Mouse (Mus musculus) embryonic facial prominence, embryonic 12.5 days (tissue): Measurements from ENCODE around the gene Igf2bp3. TPM values are rescaled to one million over a fixed set of nuclear protein-coding genes. Genes with fewer than 3 reads are reported as not detected.

Source experiments
- ATAC-seq: fragments of 200-750 bp; cut with Nextera tagmentation; 2 replicates; pipeline ENCODE4 v1.8.0; 2017; ENCODE audit not compliant: insufficient number of reproducible peaks, insufficient read depth, low FRiP score, low TSS enrichment
- H3K27ac ChIP-seq: fragments of 300-500 bp; sonication (generic); 2 replicates; pipeline ENCODE4 v1.5.1; 2016; ENCODE audit warnings: mild to moderate bottlenecking
- H3K27me3 ChIP-seq: fragments of 300-500 bp; sonication (generic); 2 replicates; pipeline ENCODE4 v1.6.1; 2016; ENCODE audit warnings: mild to moderate bottlenecking, moderate library complexity
- H3K36me3 ChIP-seq: fragments of 300-500 bp; sonication (generic); 2 replicates; pipeline ENCODE4 v1.6.1; 2016; ENCODE audit warnings: mild to moderate bottlenecking
- H3K4me1 ChIP-seq: fragments of 300-500 bp; sonication (generic); 2 replicates; pipeline ENCODE4 v1.6.1; 2016
- H3K4me2 ChIP-seq: fragments of 300-500 bp; sonication (generic); replicated peaks from 2 replicates; pipeline ENCODE4 v1.6.1; 2016; ENCODE audit warnings: mild to moderate bottlenecking, moderate library complexity
- H3K4me3 ChIP-seq: fragments of 300-500 bp; sonication (generic); 2 replicates; pipeline ENCODE4 v1.5.1; 2016; ENCODE audit warnings: mild to moderate bottlenecking
- H3K9ac ChIP-seq: fragments of 300-500 bp; sonication (generic); 2 replicates; pipeline ENCODE4 v1.6.1; 2016; ENCODE audit warnings: mild to moderate bottlenecking, moderate library complexity
- H3K9me3 ChIP-seq: fragments of 300-500 bp; sonication (generic); 2 replicates; pipeline ENCODE4 v1.6.1; 2016; ENCODE audit warnings: mild to moderate bottlenecking, moderate library complexity
- WGBS: fragments of 180-500 bp; shearing (Covaris S2); methylation state at CpG from one replicate; pipeline ENCODE4 v1.1.7; 2016; 5-methylcytosine and 5-hydroxymethylcytosine counted together
- polyA plus RNA-seq: library from polyadenylated mRNA; unstranded; fragments of >200 nt; fragmentation: Nextera tagmentation; extraction: Ambion mirVana; gene quantifications from 2 replicates; pipeline ENCODE4 v1.2.1, GENCODE M21; 2016

The Igf2bp3 gene
- polyA plus RNA-seq, 1 experiment from 2014 or later = 109 TPM

- no peak overlapping the region for H3K27ac ChIP-seq
- WGBS = 62% methylated on average over 4 of the region's 4 CpGs
- H3K4me2 ChIP-seq = no peak overlapping the region
- no peaks in the 10 kb centered on the region for H3K36me3 ChIP-seq
- H3K27me3 ChIP-seq = no peaks in the 10 kb centered on the region
- H3K9ac ChIP-seq = no peak overlapping the region
- H3K9me3 ChIP-seq = no peaks in the 10 kb centered on the region
- ATAC-seq = no peak
- H3K4me1 ChIP-seq = peaks cover 7% of the 10 kb centered on the region; the same call in 1 of the 2 replicates
- no peak overlapping the region for H3K4me3 ChIP-seq
These were observed 66.0 kb downstream of the Igf2bp3 start for GRCm38 (mm10) chr6:49148781-49149180.

GRCm38 (mm10) chr6:49148368-49148767 is 66.4 kb downstream of the Igf2bp3 start:
- Histone ChIP-seq H3K9me3 (no peaks in the 10 kb centered on the region), H3K36me3 (no peaks in the 10 kb centered on the region), H3K4me2 (no peak overlapping the region), H3K27ac (no peak overlapping the region), H3K4me1 (peaks cover 9% of the 10 kb centered on the region; the same call in 1 of the 2 replicates), H3K27me3 (no peaks in the 10 kb centered on the region), H3K9ac (no peak overlapping the region), H3K4me3 (no peak overlapping the region)
- WGBS = 86% methylated on average over 7 of the region's 7 CpGs
- no peak for ATAC-seq

- Histone ChIP-seq H3K4me2 (no peak overlapping the region), H3K9me3 (no peaks in the 10 kb centered on the region), H3K27ac (no peak overlapping the region), H3K4me1 (peaks cover 13% of the 10 kb centered on the region; the same call in 1 of the 2 replicates), H3K27me3 (no peaks in the 10 kb centered on the region), H3K9ac (no peak overlapping the region), H3K4me3 (no peak overlapping the region), H3K36me3 (no peaks in the 10 kb centered on the region)
- no peak for ATAC-seq
- WGBS = 84% methylated on average over 2 of the region's 2 CpGs
These were observed 68.3 kb downstream of the Igf2bp3 start for GRCm38 (mm10) chr6:49146461-49146860.

DNA sequence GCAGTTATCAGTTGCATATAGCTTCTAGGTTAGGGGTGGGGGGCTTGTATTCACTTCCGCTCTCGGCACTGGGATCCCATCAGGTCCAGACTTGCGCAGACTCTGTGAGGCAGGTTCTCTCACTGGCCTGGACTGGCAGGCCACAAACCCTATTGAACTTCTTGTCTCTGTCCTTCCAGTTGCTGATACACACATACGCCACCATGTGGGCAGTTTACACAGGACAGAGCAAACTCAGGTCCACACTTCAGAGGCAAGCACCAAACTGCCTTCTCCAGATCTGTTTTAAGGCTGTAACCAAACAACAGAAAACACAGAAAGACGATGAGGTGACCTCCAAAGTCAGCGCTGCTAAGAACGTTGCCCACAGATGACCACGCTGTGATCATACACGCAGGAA is 72.3 kb downstream of the Igf2bp3 start:
- no peak overlapping the region for H3K4me3 ChIP-seq
- no peak overlapping the region for H3K27ac ChIP-seq
- no peaks in the 10 kb centered on the region for H3K9me3 ChIP-seq
- H3K4me2 ChIP-seq = no peak overlapping the region
- H3K27me3 ChIP-seq = no peaks in the 10 kb centered on the region
- H3K9ac ChIP-seq = no peak overlapping the region
- H3K4me1 ChIP-seq = peaks cover 13% of the 10 kb centered on the region; the same call in 1 of the 2 replicates
- WGBS = 90% methylated on average over 9 of the region's 9 CpGs
- no peaks in the 10 kb centered on the region for H3K36me3 ChIP-seq
- ATAC-seq = no peak

DNA sequence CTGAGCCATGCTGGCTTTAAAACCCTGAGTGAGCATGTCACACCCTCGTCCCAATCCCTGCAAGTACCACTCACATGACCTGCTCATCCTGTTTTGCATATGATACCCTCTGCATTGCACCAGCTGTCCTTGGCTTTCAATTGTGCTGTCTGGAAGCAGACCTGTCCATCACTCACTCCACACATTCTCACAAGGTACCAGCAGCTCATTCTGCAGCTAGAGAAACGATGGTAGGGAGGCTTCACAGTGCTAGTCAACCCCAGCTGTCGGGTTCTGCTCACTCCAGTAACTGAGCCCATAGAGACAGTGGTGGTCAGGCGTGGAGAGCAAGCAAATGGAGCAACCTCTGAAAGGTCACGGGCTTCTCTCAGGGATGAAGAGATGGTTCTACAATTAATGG is 73.6 kb downstream of the Igf2bp3 start:
- Histone ChIP-seq H3K4me3 (no peak overlapping the region), H3K27ac (no peak overlapping the region), H3K4me1 (peaks cover 13% of the 10 kb centered on the region; the same call in 1 of the 2 replicates), H3K9ac (no peak overlapping the region), H3K4me2 (no peak overlapping the region), H3K36me3 (no peaks in the 10 kb centered on the region), H3K27me3 (no peaks in the 10 kb centered on the region), H3K9me3 (no peaks in the 10 kb centered on the region)
- 77% methylated on average over 5 of the region's 5 CpGs for WGBS
- no peak for ATAC-seq

DNA sequence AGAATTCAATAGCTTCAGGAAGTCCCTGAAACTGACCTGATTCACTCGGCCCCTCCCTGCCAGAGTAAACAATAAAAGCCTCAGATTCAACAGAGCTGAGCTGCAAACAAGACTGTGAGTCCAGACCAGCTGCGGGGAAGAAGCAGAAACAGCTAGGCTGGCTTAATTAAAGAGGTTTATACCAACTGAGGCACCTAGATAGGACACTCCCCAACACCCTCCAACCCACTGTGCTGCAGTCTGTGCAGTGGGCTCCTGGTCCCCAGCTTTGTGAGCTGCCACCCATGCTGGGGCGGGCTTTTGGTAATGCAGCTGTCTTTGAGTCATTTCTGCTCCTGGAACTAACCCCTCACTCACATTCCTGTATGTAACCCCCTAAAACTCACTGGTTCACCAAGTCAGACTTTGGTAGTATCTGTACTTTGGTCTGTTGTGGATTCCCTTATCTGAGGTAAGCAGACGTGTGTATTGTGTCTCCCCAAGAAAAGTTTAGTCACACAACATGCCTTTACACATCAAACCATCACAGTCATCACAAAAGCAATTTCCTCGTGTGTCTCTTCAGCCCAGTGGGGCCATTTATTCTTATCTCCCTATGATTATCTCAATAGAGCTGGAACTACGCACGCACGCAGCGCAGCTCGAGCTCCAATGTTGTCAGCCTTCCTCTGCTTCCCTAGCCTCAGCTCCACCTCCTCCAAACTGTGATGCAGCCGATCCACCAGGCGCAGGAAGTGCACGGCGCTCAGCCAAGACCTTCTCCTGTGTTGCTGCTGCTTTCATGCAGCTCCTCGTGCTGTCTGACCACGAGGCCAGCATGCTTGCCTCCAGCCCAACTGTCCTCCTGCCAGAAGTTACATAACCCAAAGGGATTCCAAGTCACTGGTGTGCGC is 76.4 kb downstream of the Igf2bp3 start:
- no peaks in the 10 kb centered on the region for H3K27me3 ChIP-seq
- ATAC-seq = no peak
- peaks cover 5% of the 10 kb centered on the region; the same call in 1 of the 2 replicates for H3K4me1 ChIP-seq
- no peak overlapping the region for H3K4me3 ChIP-seq
- H3K9me3 ChIP-seq = no peaks in the 10 kb centered on the region
- H3K9ac ChIP-seq = no peak overlapping the region
- WGBS = 84% methylated on average over 17 of the region's 17 CpGs
- no peak overlapping the region for H3K27ac ChIP-seq
- H3K36me3 ChIP-seq = no peaks in the 10 kb centered on the region
- H3K4me2 ChIP-seq = no peak overlapping the region

- H3K27ac ChIP-seq = no peak overlapping the region
- H3K9me3 ChIP-seq = no peaks in the 10 kb centered on the region
- H3K9ac ChIP-seq = no peak overlapping the region
- H3K36me3 ChIP-seq = peaks cover 1% of the 10 kb centered on the region; the same call in 1 of the 2 replicates
- no peaks in the 10 kb centered on the region for H3K27me3 ChIP-seq
- no peak overlapping the region for H3K4me2 ChIP-seq
- no peaks in the 10 kb centered on the region for H3K4me1 ChIP-seq
- ATAC-seq = no peak
- no peak overlapping the region for H3K4me3 ChIP-seq
- WGBS = 77% methylated on average over 5 of the region's 5 CpGs
These were observed 78.0 kb downstream of the Igf2bp3 start for GRCm38 (mm10) chr6:49136739-49137138.

DNA sequence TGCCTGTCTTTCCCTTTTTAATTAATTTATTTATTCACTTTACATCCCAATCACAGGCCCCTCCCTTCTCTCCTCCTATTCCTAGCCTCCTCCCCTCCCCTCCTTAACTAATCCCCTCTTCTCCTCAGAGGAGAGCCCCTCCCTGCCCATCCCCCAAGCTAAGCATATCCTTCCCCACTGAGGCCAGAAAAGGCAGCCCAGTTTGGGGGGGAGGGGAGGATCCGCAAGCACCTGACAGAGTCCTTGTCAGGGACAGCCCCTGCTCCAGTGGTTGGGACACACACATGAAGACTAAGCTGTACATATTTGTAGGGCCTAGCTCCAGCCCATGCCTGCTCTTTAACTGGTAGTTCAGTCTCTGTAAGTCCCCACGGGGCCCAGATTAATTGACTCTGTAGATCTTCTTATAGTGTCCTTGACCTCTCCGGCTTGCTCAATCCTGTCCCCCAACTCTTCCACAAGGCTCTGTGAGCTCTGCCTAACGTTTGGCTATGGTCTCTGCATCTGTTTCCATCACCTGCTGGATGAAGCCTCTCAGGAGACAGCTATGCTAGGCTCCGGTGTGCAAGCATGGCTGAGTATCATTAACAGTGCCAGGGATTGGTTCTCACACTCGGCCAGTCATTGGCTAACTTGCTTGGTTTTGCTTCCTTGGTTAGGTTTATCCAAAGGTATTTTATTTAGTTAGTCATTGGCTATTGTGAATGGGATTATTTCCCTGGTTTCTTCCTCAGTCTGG is 82.2 kb downstream of the Igf2bp3 start:
- H3K9me3 ChIP-seq = no peaks in the 10 kb centered on the region
- no peak for ATAC-seq
- H3K4me1 ChIP-seq = no peaks in the 10 kb centered on the region
- WGBS = 58% methylated on average over 6 of the region's 6 CpGs
- no peak overlapping the region for H3K9ac ChIP-seq
- H3K4me3 ChIP-seq = no peak overlapping the region
- no peak overlapping the region for H3K4me2 ChIP-seq
- no peaks in the 10 kb centered on the region for H3K27me3 ChIP-seq
- H3K27ac ChIP-seq = no peak overlapping the region
- peaks cover 3% of the 10 kb centered on the region; the same call in 1 of the 2 replicates for H3K36me3 ChIP-seq

DNA sequence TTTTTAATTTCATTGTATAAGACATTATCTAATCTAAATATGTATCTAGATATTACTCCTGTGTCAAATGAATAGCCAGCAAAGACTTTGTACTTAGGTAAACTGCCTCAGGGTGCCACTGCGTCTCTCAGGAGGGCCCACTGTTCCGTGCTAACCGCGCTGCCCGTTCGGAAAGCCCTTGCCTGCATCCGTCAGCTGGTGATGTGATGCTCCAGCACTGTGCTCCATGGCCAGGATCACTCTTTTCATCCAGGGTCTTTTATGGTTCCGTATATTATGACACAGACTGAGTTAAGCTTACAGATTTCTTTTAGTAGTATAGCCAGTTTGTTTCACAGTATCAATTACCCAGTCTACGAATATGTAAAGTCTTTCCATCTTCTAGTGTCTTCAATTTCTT is 82.9 kb downstream of the Igf2bp3 start:
- no peaks in the 10 kb centered on the region for H3K9me3 ChIP-seq
- no peaks in the 10 kb centered on the region for H3K27me3 ChIP-seq
- H3K9ac ChIP-seq = no peak overlapping the region
- WGBS = 78% methylated on average over 9 of the region's 9 CpGs
- no peak overlapping the region for H3K4me3 ChIP-seq
- H3K4me2 ChIP-seq = no peak overlapping the region
- peaks cover 3% of the 10 kb centered on the region; the same call in 1 of the 2 replicates for H3K36me3 ChIP-seq
- no peak for ATAC-seq
- H3K4me1 ChIP-seq = no peaks in the 10 kb centered on the region
- no peak overlapping the region for H3K27ac ChIP-seq

DNA sequence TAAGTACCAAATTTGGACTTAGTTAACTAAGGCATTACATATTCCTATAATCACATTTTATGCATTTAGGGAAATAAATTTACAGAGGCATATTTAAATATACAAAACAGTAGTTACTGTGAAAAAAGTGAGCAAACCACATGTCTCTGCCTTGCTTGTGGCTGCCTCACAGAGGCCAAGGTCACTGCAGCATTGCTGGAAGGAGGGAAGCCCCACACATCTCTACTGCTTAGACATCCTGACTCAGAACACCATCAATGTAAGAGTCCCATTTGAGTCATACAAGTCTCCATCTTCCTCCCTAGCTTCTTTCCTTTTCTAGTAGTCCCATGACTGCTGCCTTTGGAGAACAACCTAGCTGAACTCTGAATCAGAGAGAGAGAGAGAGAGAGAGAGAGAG is 84.4 kb downstream of the Igf2bp3 start:
- H3K27me3 ChIP-seq = no peaks in the 10 kb centered on the region
- no peak for ATAC-seq
- H3K9me3 ChIP-seq = no peaks in the 10 kb centered on the region
- no peaks in the 10 kb centered on the region for H3K4me1 ChIP-seq
- H3K4me2 ChIP-seq = no peak overlapping the region
- H3K36me3 ChIP-seq = peaks cover 6% of the 10 kb centered on the region
- H3K9ac ChIP-seq = no peak overlapping the region
- no peak overlapping the region for H3K27ac ChIP-seq
- no peak overlapping the region for H3K4me3 ChIP-seq

- Histone ChIP-seq H3K9me3 (no peaks in the 10 kb centered on the region), H3K36me3 (peaks cover 34% of the 10 kb centered on the region), H3K27me3 (no peaks in the 10 kb centered on the region), H3K4me1 (no peaks in the 10 kb centered on the region), H3K4me3 (no peak overlapping the region), H3K4me2 (no peak overlapping the region), H3K9ac (no peak overlapping the region), H3K27ac (no peak overlapping the region)
- WGBS = 92% methylated on average over 3 of the region's 3 CpGs
- ATAC-seq = no peak
These were observed 94.4 kb downstream of the Igf2bp3 start for GRCm38 (mm10) chr6:49120370-49120769.
